Mouse (Mus musculus) induced T-regulatory cell, adult 2 months (primary cell): ENCODE measurements around the gene Gulp1.

Source experiments
- DNase-seq: peaks from one replicate; pipeline ENCODE4 v3.0.0-alpha.2; 2012; ENCODE audit warnings: low read depth

Gene Gulp1

GRCm38 (mm10) chr1:44741256-44741655 lies 189.9 kb downstream of the Gulp1 start:
- no peak for DNase-seq

GRCm38 (mm10) chr1:44745711-44746110 lies 194.4 kb downstream of the Gulp1 start:
- DNase-seq, result peak; percentile 8

- DNase-seq, result no peak
These were observed 199.7 kb downstream of the Gulp1 start for GRCm38 (mm10) chr1:44750731-44751730.

- no peak for DNase-seq
These were observed 226.9 kb downstream of the Gulp1 start for GRCm38 (mm10) chr1:44778251-44778650.

- no peak for DNase-seq
These were observed 252.5 kb downstream of the Gulp1 start for GRCm38 (mm10) chr1:44803594-44804372.

GRCm38 (mm10) chr1:44806368-44806767 lies 255.1 kb downstream of the Gulp1 start:
- DNase-seq, result no peak

GRCm38 (mm10) chr1:44810336-44810735 lies 259.0 kb downstream of the Gulp1 start:
- DNase-seq, result no peak

- no peak for DNase-seq
These were observed 282.6 kb downstream of the Gulp1 start for GRCm38 (mm10) chr1:44833934-44834333.
